Mouse (Mus musculus): Measurements from ENCODE around the gene Hpgds. TPM values are rescaled to one million over a fixed set of nuclear protein-coding genes. Genes with fewer than 3 reads are reported as not detected.

The Hpgds gene
- polyA plus RNA-seq (2012; ENCODE audit: insufficient read depth, low replicate concordance) = 2.2 TPM in 1 of 2 replicates, not detected in the other

DNA sequence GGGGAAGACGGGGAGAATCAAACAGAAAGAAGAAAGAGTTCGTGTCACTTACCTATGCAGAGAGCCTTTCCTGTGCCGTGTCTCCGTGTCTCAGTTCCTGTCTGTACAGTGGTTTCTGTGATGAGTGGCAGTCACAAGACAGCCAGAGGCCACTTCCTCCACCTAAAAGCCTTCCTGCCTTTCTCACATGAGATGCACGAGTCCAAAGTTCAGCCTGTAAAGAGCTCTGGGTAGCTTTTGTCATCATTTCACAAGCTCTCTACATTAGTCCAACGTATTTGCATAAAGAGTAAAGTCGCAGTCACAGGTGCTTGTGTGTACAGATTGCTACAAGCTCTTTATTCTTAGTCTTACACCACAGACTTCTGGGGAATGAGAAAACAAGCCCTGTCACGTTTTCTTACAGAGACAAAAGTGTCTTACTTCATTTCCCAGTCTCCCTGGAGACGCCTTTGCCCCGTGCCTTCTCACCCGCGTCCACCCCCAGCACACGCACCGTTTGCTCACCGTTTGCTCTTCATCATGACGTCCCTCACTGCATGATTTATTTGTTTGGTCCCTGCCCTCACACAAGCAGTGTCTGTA is at the start of gene Hpgds:
Gene Hpgds, minus strand, starts transcription at position 288 of the 585 bp plus-strand sequence.
- H3K9me3 ChIP-seq = no peaks in the 10 kb centered on the region
- no peaks in the 10 kb centered on the region for H3K36me3 ChIP-seq (replicated peaks; ENCODE audit: low read length)
- H3K4me3 ChIP-seq (replicated peaks) = peak within 1 kb of the TSS; percentile 87
- TF ChIP-seq FLI1 (IDR thresholded peaks at IDR 0.05; ENCODE audit: low read length) (no peak), GATA1 (IDR thresholded peaks at IDR 0.05; ENCODE audit: borderline replicate concordance, low read length) (no peak)
- H3K4me1 ChIP-seq = peaks cover 55% of the 10 kb centered on the region
- no peaks in the 10 kb centered on the region for H3K27me3 ChIP-seq (replicated peaks)

DNA sequence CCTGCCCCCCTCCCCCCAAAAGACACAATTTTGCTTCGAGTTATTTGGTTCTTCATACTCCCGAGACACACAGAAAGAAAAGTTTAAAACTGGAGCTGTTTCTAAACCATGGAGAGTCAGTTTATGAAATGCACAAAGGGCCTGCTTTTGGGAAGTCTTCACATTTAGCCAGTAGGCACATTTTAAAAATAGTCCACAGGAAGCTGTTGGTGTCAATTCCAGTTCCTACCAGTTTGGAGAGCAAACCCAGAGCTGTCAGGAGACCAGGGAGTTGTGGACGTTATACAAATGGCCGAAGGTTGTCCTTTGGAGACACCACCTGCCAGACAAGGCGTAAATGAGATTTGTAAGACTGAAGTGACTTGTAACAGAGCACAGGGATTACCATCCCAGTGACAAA is 20.3 kb upstream of the Hpgds start:
- peaks cover 6% of the 10 kb centered on the region for H3K36me3 ChIP-seq (replicated peaks; ENCODE audit: low read length)
- no peak for TF ChIP-seq GATA1 (IDR thresholded peaks at IDR 0.05; ENCODE audit: borderline replicate concordance, low read length)
- TF ChIP-seq FLI1 (IDR thresholded peaks at IDR 0.05; ENCODE audit: low read length) = no peak
- peaks cover 5% of the 10 kb centered on the region for H3K9me3 ChIP-seq
- H3K4me3 ChIP-seq (replicated peaks) = peak overlapping the region; percentile 62
- H3K27me3 ChIP-seq (replicated peaks) = no peaks in the 10 kb centered on the region
- peaks cover 53% of the 10 kb centered on the region for H3K4me1 ChIP-seq

DNA sequence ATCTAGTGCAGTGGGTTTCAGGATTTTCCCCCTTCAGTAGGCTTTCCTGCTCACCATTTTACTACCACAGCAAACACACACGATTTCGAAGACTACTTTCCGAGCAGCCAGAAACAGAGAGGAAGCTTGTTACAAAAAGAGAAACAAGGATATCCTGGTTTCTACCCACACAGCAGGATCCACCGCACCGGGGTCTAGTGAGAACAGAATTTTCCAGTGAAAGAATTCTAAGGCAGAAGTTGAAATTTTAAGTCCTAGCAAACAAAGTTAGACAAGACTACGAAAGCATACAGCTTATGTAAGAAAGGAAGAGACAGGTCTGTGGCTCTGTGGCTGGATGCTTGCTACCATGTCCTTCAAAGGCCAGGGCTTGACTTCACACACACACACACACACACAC is 19.4 kb upstream of the Hpgds start:
- peaks cover 5% of the 10 kb centered on the region for H3K9me3 ChIP-seq
- no peaks in the 10 kb centered on the region for H3K27me3 ChIP-seq (replicated peaks)
- peaks cover 58% of the 10 kb centered on the region for H3K4me1 ChIP-seq
- TF ChIP-seq FLI1 (IDR thresholded peaks at IDR 0.05; ENCODE audit: low read length) (no peak), GATA1 (IDR thresholded peaks at IDR 0.05; ENCODE audit: borderline replicate concordance, low read length) (no peak)
- H3K4me3 ChIP-seq (replicated peaks) = peak overlapping the region; percentile 78
- peaks cover 4% of the 10 kb centered on the region for H3K36me3 ChIP-seq (replicated peaks; ENCODE audit: low read length)

DNA sequence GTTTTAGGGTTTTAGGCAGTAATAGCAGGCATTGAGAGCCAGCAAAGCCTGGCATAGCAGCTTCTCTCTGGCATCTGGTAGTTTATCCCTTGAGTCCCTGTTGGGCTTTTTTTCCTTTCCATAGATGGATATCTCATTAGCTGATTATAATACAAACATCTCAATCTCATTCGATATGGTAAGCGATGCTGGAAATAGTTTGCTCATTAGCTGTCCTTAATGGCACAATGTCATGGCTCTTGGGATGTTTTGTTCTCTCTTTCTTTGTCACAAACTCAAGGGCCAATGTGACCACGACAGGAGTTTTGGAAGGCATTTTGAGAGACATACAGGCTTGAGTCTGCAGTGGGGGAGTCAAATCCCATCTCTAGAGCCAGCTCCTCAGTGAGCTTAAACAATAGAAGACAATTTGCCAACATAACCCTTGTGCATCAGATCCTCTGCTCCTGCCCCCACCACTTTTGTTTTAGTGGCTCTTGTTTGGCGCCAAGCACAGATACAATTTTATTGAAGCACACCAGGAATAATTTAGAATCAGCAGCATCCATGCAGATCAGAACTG is 14.8 kb upstream of the Hpgds start:
- no peaks in the 10 kb centered on the region for H3K27me3 ChIP-seq (replicated peaks)
- no peak overlapping the region for H3K4me3 ChIP-seq (replicated peaks)
- no peaks in the 10 kb centered on the region for H3K9me3 ChIP-seq
- TF ChIP-seq FLI1 (IDR thresholded peaks at IDR 0.05; ENCODE audit: low read length) (no peak), GATA1 (IDR thresholded peaks at IDR 0.05; ENCODE audit: borderline replicate concordance, low read length) (no peak)
- H3K36me3 ChIP-seq (replicated peaks; ENCODE audit: low read length) = no peaks in the 10 kb centered on the region
- peaks cover 74% of the 10 kb centered on the region for H3K4me1 ChIP-seq

DNA sequence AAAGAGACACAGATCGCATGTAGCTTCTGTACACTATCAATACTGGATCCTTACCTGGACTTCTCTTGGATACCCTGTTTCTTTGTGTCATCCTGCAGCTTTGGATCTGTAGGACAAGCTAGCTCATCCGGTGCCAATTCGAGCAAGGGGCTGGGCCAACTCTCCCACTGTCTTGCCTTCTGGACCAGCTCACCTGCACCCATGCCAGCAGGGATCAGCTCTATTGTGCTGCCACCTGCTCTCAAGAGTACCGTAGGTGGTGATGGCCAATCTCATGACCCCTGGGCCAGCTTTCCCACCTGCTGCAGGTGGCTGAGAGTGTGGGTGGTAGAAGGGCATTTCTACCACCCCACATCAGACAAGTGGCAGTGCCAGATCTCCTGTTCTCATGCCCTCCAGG is 12.3 kb upstream of the Hpgds start:
- Histone ChIP-seq H3K4me3 (replicated peaks) (no peak overlapping the region), H3K27me3 (replicated peaks) (no peaks in the 10 kb centered on the region), H3K9me3 (no peaks in the 10 kb centered on the region), H3K36me3 (replicated peaks; ENCODE audit: low read length) (no peaks in the 10 kb centered on the region), H3K4me1 (peaks cover 70% of the 10 kb centered on the region)
- TF ChIP-seq FLI1 (IDR thresholded peaks at IDR 0.05; ENCODE audit: low read length) = no peak
- no peak for TF ChIP-seq GATA1 (IDR thresholded peaks at IDR 0.05; ENCODE audit: borderline replicate concordance, low read length)

DNA sequence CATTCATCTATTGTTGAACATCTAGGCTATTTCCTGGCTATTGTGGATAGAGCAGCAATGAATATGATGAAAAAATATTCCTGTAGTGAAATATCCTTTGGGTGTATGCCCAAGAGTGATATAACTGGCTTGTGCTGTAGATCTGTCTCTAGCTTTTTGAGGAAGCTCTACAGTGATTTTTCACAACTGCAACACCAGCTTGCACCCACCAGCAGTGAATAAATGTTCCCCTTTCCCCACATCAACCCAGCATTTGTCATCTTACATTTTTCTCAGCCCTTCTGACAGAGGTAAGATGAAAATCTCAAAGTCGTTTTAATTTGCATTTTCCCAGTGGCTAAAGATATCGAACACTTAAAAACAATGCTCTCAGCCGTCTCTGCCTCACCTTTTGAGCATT is 8.9 kb upstream of the Hpgds start:
- Histone ChIP-seq H3K36me3 (replicated peaks; ENCODE audit: low read length) (no peaks in the 10 kb centered on the region), H3K27me3 (replicated peaks) (no peaks in the 10 kb centered on the region), H3K4me3 (replicated peaks) (no peak overlapping the region), H3K4me1 (peaks cover 49% of the 10 kb centered on the region), H3K9me3 (peaks cover 3% of the 10 kb centered on the region; the same call in 1 of the 2 replicates)
- no peak for TF ChIP-seq FLI1 (IDR thresholded peaks at IDR 0.05; ENCODE audit: low read length)
- TF ChIP-seq GATA1 (IDR thresholded peaks at IDR 0.05; ENCODE audit: borderline replicate concordance, low read length) = no peak

DNA sequence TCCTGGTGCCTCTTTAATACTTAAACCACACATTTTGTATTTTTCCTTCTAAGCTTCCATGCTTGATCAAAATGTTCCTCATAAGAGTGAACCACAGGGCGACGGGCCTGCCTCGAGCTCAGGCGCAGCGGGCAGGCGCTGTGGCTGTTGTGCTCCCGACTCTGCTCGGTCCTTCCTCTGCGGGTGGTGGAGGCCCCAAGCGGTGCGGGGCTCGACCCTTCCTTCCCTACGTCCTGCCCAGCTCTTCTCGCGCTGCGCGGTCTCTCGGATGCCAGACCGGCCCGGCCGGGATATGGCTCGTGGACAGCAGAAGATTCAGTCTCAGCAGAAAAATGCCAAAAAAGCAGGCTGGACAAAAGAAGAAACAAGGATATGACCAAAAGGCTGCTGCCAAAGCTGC is 6.0 kb upstream of the Hpgds start:
- no peaks in the 10 kb centered on the region for H3K27me3 ChIP-seq (replicated peaks)
- no peaks in the 10 kb centered on the region for H3K36me3 ChIP-seq (replicated peaks; ENCODE audit: low read length)
- H3K4me3 ChIP-seq (replicated peaks) = no peak overlapping the region
- peaks cover 3% of the 10 kb centered on the region; the same call in 1 of the 2 replicates for H3K9me3 ChIP-seq
- TF ChIP-seq GATA1 (IDR thresholded peaks at IDR 0.05; ENCODE audit: borderline replicate concordance, low read length) (no peak), FLI1 (IDR thresholded peaks at IDR 0.05; ENCODE audit: low read length) (no peak)
- peaks cover 46% of the 10 kb centered on the region for H3K4me1 ChIP-seq

DNA sequence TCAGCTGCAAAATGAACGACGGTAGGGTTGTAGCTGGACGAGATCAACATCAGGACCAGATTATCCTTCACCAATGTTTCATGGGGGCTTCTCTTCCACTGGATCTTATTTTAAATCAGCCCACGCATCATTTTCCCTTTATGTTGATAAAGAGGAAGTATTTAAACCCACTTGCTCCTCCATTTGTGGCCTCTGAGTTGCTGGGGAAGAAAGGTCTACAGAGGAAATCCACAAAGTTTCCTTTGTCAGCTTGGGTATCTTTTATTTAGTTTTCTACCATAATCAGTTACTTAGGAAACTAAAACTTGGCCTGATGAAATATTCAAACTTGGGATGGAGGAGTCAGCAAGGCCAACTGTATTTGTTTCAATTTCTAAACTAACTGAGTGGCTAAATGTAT is 1.7 kb upstream of the Hpgds start:
- TF ChIP-seq GATA1 (IDR thresholded peaks at IDR 0.05; ENCODE audit: borderline replicate concordance, low read length) = no peak
- TF ChIP-seq FLI1 (IDR thresholded peaks at IDR 0.05; ENCODE audit: low read length) = no peak
- no peaks in the 10 kb centered on the region for H3K27me3 ChIP-seq (replicated peaks)
- peaks cover 42% of the 10 kb centered on the region for H3K4me1 ChIP-seq
- H3K4me3 ChIP-seq (replicated peaks) = no peak overlapping the region
- no peaks in the 10 kb centered on the region for H3K36me3 ChIP-seq (replicated peaks; ENCODE audit: low read length)
- H3K9me3 ChIP-seq = peaks cover 3% of the 10 kb centered on the region; the same call in 1 of the 2 replicates

DNA sequence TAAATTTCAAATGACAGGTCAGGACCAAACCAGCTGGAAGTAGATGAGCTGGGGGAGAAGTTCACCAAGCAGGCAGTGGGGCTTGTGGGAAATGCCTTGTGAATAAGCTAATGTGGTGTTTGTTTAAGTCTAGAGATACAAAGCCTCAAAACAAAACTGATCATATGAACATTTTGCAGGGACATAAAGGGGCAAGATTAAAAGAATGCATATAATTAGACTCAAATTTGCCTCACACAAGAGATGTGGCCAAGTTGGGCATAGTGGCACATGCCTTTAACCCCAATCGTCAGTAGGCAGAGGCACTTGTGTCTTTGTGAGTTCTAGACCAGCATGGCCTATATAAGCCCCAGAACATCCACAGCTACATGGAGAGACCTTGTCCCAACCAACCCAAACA is 2.4 kb downstream of the Hpgds start:
- H3K4me3 ChIP-seq (replicated peaks) = no peak overlapping the region
- no peaks in the 10 kb centered on the region for H3K27me3 ChIP-seq (replicated peaks)
- H3K36me3 ChIP-seq (replicated peaks; ENCODE audit: low read length) = peaks cover 2% of the 10 kb centered on the region
- peaks cover 62% of the 10 kb centered on the region for H3K4me1 ChIP-seq
- TF ChIP-seq FLI1 (IDR thresholded peaks at IDR 0.05; ENCODE audit: low read length) (no peak), GATA1 (IDR thresholded peaks at IDR 0.05; ENCODE audit: borderline replicate concordance, low read length) (no peak)
- no peaks in the 10 kb centered on the region for H3K9me3 ChIP-seq

DNA sequence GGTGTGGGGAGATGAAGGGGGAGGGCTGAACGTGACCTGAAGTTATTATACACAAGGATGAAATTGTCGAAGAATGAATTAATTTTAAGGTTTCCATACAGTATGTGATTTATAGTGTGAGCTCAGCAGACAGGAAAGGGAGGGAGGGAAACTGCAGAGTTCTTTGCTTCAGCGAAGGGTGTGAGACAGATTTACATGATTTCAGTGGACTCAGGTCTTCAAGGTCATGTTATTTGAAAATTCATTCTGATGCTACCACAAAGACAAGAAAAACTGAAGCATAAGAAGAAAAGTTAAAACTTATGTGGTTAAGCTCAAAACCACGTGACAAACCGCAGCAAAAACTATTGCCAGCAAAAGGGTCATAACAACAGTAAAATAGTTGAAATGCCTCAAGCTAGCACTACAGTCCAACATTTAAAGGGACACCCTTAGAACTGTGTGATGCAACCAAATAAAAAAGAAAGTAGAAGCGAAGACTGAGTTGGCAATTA is 3.9 kb downstream of the Hpgds start:
- no peak for TF ChIP-seq GATA1 (IDR thresholded peaks at IDR 0.05; ENCODE audit: borderline replicate concordance, low read length)
- TF ChIP-seq FLI1 (IDR thresholded peaks at IDR 0.05; ENCODE audit: low read length) = no peak
- Histone ChIP-seq H3K4me1 (peaks cover 49% of the 10 kb centered on the region), H3K9me3 (no peaks in the 10 kb centered on the region), H3K36me3 (replicated peaks; ENCODE audit: low read length) (peaks cover 4% of the 10 kb centered on the region), H3K4me3 (replicated peaks) (no peak overlapping the region), H3K27me3 (replicated peaks) (no peaks in the 10 kb centered on the region)

All from megakaryocyte, embryonic 14.5 days (primary cell).